Mouse (Mus musculus) CH12.LX (cell line): ENCODE measurements around the gene Zfp981.
"Not testable (repeated sequence)": the region's sequence is repeated elsewhere in the genome, so short reads cannot be mapped to it uniquely, and the experiment has no call there.

ENCODE experiments used
- CTCF ChIP-seq, 2 experiments: IDR thresholded peaks in 1 of 2; conservative IDR thresholded peaks in 1 of 2; 2 replicates each; pipeline ENCODE4 v1.5.1; 2011 to 2012; ENCODE audit warnings: low read depth in 2 of 2, low read length in 2 of 2, improper control_type of control experiment in 1 of 2, inconsistent platforms in 1 of 2, mild to moderate bottlenecking in 1 of 2, moderate library complexity in 1 of 2
- GABPA ChIP-seq: IDR thresholded peaks from 2 replicates; pipeline ENCODE4 v1.6.1; 2012; ENCODE audit warnings: low read depth, low read length, improper control_type of control experiment, inconsistent platforms; ENCODE audit not compliant: insufficient replicate concordance
- NRF1 ChIP-seq: IDR thresholded peaks from 2 replicates; pipeline ENCODE4 v1.6.1; 2014; ENCODE audit warnings: low read depth, mild to moderate bottlenecking, inconsistent platforms, low read length, improper control_type of control experiment, moderate library complexity
- POLR2A ChIP-seq: IDR thresholded peaks from 2 replicates; pipeline ENCODE4 v1.6.1; 2011; ENCODE audit warnings: low read depth, mild to moderate bottlenecking, improper control_type of control experiment, low read length
- SMC3 ChIP-seq: IDR thresholded peaks from 2 replicates; pipeline ENCODE4 v1.6.1; 2011; ENCODE audit warnings: low read depth, low read length, improper control_type of control experiment
- TCF12 ChIP-seq: IDR thresholded peaks from 2 replicates; pipeline ENCODE4 v1.6.1; 2014; ENCODE audit warnings: low read depth, mild to moderate bottlenecking, inconsistent platforms, low read length, improper control_type of control experiment
- USF1 ChIP-seq: IDR thresholded peaks from 2 replicates; pipeline ENCODE4 v1.6.1; 2014; ENCODE audit warnings: low read depth, mild to moderate bottlenecking, inconsistent platforms, low read length, improper control_type of control experiment
- USF2 ChIP-seq: conservative IDR thresholded peaks from 2 replicates; pipeline ENCODE4 v1.6.1; 2011; ENCODE audit warnings: low read depth, low read length, improper control_type of control experiment
- ZKSCAN1 ChIP-seq: IDR thresholded peaks from 2 replicates; pipeline ENCODE4 v1.6.1; 2012; ENCODE audit warnings: low read depth, inconsistent platforms, low read length, improper control_type of control experiment, borderline replicate concordance
- ZNF384 ChIP-seq: IDR thresholded peaks from 2 replicates; pipeline ENCODE4 v1.6.1; 2012; ENCODE audit warnings: low read depth, low read length, improper control_type of control experiment, inconsistent platforms

- not testable (repeated sequence) for TF ChIP-seq SMC3; CTCF (conservative IDR thresholded peaks at IDR 0.05 in 1 of 2, IDR thresholded peaks at IDR 0.05 in 1 of 2; ENCODE audit: low read depth in 2 of 2, low read length in 2 of 2); POLR2A; USF2; ZNF384; USF1; ZKSCAN1; NRF1; TCF12; GABPA
Observed at GRCm38 (mm10) chr4:146469984-146470383, 31.8 kb upstream of the Zfp981 start.
